8 mouse cellular contexts compared by ENCODE assay signal in genomic region chr4:143021242-143021881, GRCm38 (mm10).
A peak's percentile ranks its signal among the peaks of the same experiment; 100 is the strongest.
DNase-seq lines count a peak whose midpoint lies in the region; ATAC-seq lines count a peak whose summit lies in the region.

No protein-coding gene starts in this region.

- DNase-seq in MN1 (ENCODE audit: low spot score) = peak; percentile 19
- DNase-seq in adrenal gland, postnatal 4 days (ENCODE audit: low spot score in 2 of 2) = peak; percentile 15 to 27
- peak; percentile 85 for DNase-seq in embryonic facial prominence, embryonic 11.5 days (ENCODE audit: low spot score)
- peak; percentile 61 to 81 for DNase-seq in heart, postnatal 10 days
- DNase-seq in layer of hippocampus, adult 18-20 months (ENCODE audit: low spot score in 2 of 2) = peak; percentile 20 to 76
- DNase-seq in lung, postnatal 14 days = peak; percentile 73
- DNase-seq in retina, postnatal 1 day = peak; percentile 82

- 45% methylated on average over 10 of the region's 10 CpGs for WGBS in embryonic facial prominence, embryonic 11.5 days

- no peaks in the 10 kb centered on the region for H3K4me1 ChIP-seq in embryonic facial prominence, embryonic 11.5 days (ENCODE audit: control insufficient read depth, insufficient read depth, low read length)

- no peaks in the 10 kb centered on the region for H3K9me3 ChIP-seq in embryonic facial prominence, embryonic 11.5 days (replicated peaks; ENCODE audit: control insufficient read depth, low read length)

- H3K4me3 ChIP-seq in embryonic facial prominence, embryonic 11.5 days (ENCODE audit: low read depth, low read length) = no peak overlapping the region

- H3K4me2 ChIP-seq in embryonic facial prominence, embryonic 11.5 days (ENCODE audit: low read depth, low read length) = no peak overlapping the region

- H3K27me3 ChIP-seq in embryonic facial prominence, embryonic 11.5 days (ENCODE audit: control insufficient read depth, insufficient read depth, low read length) = no peaks in the 10 kb centered on the region

- intact Hi-C loops in heart, postnatal 10 days (cut with DNase I) = loop anchor here (1.0 to 10.0 kb wide), 4 partner anchors 629 to 1017 kb away; no protein-coding TSS in a partner anchor

- no peak overlapping the region for H3K9ac ChIP-seq in embryonic facial prominence, embryonic 11.5 days (replicated peaks; ENCODE audit: low read length)

- no peaks in the 10 kb centered on the region for H3K36me3 ChIP-seq in embryonic facial prominence, embryonic 11.5 days (replicated peaks; ENCODE audit: control insufficient read depth, insufficient read depth, low read depth, low read length)

- no peak overlapping the region for H3K27ac ChIP-seq in embryonic facial prominence, embryonic 11.5 days (replicated peaks; ENCODE audit: low read depth, low read length)

- ATAC-seq in embryonic facial prominence, embryonic 11.5 days (replicated peaks; ENCODE audit: insufficient number of reproducible peaks, low FRiP score, low TSS enrichment, low read depth) = peak; percentile 59
- no peak for ATAC-seq in monocyte, adult 5-6 weeks (replicated peaks; ENCODE audit: insufficient number of reproducible peaks, low FRiP score, low TSS enrichment, poor library complexity, severe bottlenecking)

Comparison
In these comparisons a context has a peak if more than half of its experiments do, and no peak if none do; other contexts are left out.
1. DNase-seq: peak in every context shown above with its lines; median percentile 85 in embryonic facial prominence, embryonic 11.5 days; 82 in retina, postnatal 1 day; 73 in lung, postnatal 14 days; 71 in heart, postnatal 10 days; 48 in layer of hippocampus, adult 18-20 months; 21 in adrenal gland, postnatal 4 days; 19 in MN1.